Mouse (Mus musculus): Measurements from ENCODE around the gene Rgs3.

Rgs3 gene

GRCm38 (mm10) chr4:62605856-62606541 is 46.4 kb downstream of the Rgs3 start:
- DNase-seq (ENCODE audit: low read depth, low spot score): no peak

DNA sequence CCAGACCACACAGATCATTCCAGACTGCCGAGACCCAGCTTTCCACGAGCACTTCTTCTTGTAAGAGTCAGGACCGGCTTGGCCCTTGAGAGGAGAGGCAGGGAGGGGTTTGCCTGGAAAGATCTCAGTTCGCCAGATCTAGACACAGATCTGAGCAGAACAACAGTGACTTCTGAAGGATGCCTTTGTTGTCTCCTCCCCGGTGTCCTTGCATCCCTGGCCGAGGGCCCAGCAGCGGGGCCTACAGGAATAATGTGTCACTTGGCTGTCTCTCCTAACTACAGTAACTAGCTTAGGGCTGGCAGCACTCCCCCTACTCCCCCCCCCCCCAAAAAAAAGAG is 46.9 kb downstream of the Rgs3 start:
- DNase-seq (ENCODE audit: low read depth, low spot score): no peak

- DNase-seq (ENCODE audit: low read depth, low spot score): no peak
Measured at GRCm38 (mm10) chr4:62606905-62607304, 47.3 kb downstream of the Rgs3 start.

DNA sequence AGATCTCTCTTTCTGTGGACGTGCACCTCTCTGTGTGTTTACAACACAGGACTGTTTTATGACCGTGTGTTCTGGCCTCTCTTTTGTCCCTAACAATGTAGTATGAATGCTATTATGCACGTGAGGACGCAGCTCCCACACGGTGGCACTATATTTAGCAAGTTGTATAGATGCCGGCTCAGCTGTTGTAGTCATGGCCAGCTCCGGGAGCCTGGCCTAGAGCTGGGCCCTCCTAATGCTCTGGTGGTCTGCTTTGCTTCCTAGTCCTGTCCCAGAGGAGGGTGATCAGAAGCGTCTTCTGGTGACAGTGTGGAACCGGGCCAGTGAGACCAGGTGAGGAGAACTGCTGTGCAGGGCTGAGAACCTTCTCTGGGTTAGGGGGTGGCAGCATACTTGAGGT is 47.7 kb downstream of the Rgs3 start:
- no peak for DNase-seq (ENCODE audit: low read depth, low spot score)

GRCm38 (mm10) chr4:62607805-62608204 is 48.2 kb downstream of the Rgs3 start:
- no peak for DNase-seq (ENCODE audit: low read depth, low spot score)

- DNase-seq (ENCODE audit: low read depth, low spot score): no peak
Measured at GRCm38 (mm10) chr4:62609333-62609732, 49.7 kb downstream of the Rgs3 start.

DNA sequence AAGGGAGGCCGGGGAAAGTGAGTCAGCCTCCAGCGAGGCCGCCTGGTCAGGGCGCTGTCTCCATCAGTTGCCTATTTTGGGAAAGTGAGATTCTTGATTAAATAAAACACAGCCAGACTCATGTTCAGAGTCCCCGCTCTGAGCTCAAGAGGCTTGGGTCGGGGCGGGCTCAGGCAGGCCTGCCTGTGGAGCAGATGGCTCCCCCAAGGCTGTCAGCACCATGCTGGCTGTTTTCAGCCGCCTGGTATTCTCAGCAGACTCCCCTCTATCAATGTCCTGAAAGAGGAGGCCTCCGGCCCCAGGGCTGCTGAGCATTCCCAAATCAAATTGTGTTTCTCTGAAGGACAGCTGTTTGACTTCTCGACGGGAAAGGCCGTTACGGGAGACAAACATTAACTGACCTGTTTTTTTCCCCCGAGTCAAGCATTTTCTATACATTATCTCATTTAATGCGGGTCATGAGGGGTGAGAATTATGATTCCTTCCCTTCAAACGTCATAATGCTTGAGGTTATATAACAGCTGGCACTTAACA is 50.6 kb downstream of the Rgs3 start:
- no peak for DNase-seq (ENCODE audit: low read depth, low spot score)

DNA sequence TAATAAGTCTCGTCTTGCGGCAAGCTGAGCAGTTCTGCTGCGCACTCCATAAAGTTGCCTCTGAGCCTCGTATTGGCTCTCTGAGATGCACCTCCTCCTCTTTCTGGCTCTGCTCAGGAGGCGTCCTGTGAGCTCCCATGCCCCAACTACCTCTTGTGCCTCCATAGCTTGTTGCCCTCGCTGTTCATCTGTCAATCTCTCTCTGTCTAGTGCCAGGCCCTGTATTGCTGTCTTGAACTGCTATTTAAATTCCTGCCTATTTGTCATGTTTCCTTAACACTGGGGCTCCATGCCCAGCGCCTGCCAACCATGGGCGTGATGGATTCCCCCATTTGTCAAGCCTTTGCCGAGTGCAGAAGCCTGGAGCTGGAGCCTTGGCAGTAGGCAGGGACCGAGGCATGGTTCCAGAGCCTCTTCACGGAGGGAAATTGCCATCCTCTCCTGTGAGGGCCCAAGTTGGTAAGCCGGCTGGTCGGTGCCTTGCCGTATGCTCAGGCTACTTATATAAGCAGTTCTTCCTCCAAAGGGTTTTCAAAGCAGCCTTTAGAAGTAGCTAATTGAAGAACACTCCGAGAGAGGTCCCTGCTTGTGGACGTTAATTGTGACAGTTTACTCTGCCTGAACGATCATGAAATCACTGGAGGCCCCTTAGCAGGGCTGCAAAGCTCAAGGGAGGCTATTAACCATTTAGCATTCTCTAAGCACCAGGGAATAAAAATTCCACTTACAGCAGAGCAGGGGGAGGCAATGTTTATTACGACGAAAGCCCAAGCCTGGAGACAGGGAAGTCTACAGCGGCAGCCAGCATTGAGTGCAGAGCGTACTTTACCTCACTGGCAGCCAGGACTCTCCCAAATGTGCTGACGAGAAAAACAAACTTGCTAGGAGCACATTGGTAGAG is 53.2 kb downstream of the Rgs3 start:
- DNase-seq (ENCODE audit: low read depth, low spot score): no peak

DNA sequence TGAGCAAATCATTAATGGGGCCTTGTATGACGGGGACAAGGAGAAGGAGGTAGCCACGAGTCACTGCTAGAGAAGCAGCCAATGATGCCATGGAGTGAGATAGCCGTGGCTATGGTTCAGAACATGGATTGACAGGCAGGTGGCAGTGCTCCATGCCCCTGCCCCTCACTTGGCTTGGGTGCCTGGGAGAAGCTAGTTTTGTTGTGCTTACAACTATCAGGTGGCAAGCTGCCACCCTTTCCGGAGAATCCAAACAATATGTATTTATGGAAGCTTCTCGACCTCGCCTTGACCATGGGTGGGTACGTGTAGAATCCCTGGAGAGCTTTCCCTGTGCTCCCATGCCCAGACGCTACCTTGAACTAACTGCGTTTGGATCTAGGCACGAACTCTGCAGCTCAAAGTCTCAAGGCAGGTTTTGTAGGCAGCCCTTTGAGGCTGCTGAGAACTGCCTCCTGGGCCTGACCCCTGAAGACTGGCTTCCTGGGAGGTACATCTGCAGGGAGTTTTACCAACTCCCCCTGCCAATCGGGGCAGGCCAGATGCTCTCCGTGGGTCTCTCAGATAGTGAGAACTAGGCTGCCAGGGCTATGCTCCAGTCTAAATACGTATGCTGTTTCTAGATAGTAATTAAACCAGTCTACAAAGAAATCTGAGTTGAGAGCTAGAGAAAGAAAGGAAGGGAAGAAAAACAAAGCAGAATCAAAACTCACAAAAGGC is 54.2 kb downstream of the Rgs3 start:
- DNase-seq (ENCODE audit: low read depth, low spot score): no peak

- DNase-seq (ENCODE audit: low read depth, low spot score): no peak
Measured at GRCm38 (mm10) chr4:62617856-62618440, 58.3 kb downstream of the Rgs3 start.

GRCm38 (mm10) chr4:62619232-62619964 is 59.8 kb downstream of the Rgs3 start:
- no peak for DNase-seq (ENCODE audit: low read depth, low spot score)

DNA sequence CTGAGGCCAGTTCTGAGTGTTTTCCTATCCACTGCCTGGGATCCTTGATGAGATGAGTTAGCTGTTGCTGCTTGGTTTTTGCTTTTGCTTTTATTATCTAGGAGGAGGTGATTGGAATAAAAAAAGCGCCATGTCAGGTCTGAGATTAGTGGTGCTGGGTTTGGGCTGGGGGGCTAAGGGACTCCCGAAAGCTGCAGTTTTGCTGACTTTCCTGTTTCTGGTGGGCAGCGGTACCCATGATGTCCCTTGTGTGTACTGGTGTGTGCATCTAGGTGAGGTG is 60.3 kb downstream of the Rgs3 start:
- DNase-seq (ENCODE audit: low read depth, low spot score): no peak

GRCm38 (mm10) chr4:62621151-62621550 is 61.5 kb downstream of the Rgs3 start:
- no peak for DNase-seq (ENCODE audit: low read depth, low spot score)

GRCm38 (mm10) chr4:62621880-62622675 is 62.4 kb downstream of the Rgs3 start:
- DNase-seq (ENCODE audit: low read depth, low spot score): no peak

DNA sequence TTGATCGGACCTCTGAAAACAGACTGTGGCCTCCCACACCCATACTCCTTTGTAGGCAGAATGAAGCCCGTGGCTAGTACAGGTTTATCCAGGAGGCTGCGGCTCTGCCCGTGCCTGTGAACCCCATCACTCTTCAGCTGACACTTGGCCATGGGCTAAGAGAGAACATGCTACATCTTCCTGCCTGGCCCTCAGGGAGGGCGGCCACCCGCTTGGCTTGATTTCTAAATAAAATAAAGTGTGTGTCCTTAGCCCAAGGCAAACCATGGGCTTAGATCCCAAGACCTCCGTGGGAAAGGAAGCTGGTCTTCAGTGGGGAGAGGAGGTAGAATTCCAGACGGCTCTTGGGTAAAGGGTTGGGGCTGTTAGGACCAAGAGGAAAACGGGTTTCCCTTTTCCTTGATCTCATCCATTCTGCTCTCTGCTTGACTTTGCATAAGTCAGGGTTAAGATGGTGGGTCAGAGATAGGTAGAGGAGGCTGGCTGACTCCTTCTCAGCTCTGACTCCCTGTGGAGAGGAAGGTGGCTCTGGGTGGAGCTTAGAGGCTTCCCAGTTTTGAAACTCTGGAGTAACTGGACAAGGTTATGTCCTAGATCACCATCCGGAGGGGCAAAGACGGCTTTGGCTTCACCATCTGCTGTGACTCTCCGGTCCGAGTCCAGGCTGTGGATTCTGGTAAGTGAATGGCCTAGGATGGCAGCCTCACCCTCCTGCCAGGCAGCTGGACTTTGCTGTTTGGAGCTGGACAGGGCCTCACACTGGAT is 63.8 kb downstream of the Rgs3 start:
- DNase-seq (ENCODE audit: low read depth, low spot score): no peak

DNA sequence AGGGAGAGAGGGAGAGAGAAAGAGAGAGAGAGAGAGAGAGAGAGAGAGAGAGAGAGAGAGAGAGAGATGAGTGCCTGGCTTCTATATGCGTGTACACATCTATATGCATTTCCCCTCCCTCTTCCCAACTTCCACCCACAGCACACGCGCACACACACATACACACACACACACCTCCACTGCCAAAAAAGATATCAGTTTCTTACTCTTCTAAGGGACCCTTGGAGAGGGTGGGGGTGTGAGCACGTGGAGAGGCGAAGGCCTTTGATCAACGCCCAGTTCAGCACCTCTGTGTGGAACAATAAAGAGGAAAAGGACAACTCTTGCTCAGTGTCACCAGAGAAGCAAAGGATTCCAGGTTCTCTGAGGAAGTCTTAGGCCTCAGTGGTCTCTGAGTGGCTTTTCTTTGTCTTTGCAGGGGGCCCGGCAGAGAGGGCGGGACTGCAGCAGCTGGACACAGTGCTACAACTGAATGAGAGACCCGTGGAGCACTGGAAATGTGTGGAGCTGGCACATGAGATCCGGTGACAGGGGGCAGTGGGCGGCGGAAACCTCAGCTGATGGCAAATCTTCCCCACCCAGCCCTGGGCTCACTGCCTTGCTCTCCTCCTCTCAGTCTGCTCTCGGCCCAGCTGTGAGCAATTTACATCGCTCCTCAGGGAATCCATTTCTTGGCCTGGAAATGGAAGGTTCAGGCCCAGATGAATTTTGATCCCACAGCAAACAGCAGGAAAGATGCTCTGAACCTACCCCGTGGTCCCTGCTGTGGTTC is 65.2 kb downstream of the Rgs3 start:
- DNase-seq (ENCODE audit: low read depth, low spot score): no peak

DNA sequence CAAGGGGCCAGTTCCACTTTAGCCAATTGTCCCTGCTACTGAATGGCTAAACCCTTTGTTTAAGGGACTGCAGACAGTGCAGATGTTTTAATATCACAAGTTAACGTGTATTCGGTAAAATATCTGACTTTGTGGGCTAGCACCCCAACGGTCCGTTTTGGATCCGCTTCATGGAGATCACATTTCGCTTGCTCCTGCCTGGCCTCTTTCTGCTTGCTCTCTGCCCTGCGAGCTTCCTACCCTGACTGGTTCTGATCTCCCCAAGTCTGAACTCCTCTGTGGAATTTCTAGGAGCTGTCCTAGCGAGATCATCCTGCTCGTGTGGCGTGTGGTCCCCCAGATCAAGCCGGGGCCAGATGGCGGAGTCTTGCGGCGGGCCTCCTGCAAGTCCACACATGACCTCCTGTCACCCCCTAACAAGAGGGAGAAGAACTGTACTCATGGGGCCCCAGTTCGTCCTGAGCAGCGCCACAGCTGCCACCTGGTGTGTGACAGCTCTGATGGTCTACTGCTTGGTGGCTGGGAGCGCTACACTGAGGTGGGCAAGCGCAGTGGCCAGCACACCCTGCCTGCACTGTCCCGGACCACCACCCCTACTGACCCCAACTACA is 65.9 kb downstream of the Rgs3 start:
- no peak for DNase-seq (ENCODE audit: low read depth, low spot score)

GRCm38 (mm10) chr4:62626228-62627026 is 66.8 kb downstream of the Rgs3 start:
- DNase-seq (ENCODE audit: low read depth, low spot score): no peak

Data from ES-CJ7 (cell line).